Mouse (Mus musculus) spleen, adult 2 months (tissue): ENCODE measurements around the gene Usp27x. TPM values are rescaled to one million over a fixed set of nuclear protein-coding genes. Genes with fewer than 3 reads are reported as not detected.
A peak's percentile ranks its signal among the peaks of the same experiment; 100 is the strongest.

Experiments used
- DNase-seq, 2 experiments: peaks; one replicate each; pipeline versions ENCODE4 v3.0.0 to v3.0.0-alpha.2; 2012 to 2021; ENCODE audit warnings: low spot score in 2 of 2, low read depth in 1 of 2
- H3K27ac ChIP-seq: fragments of 200-500 bp; 2 replicates; pipeline ENCODE4 v1.5.1; 2012; ENCODE audit warnings: low read length, inconsistent platforms; ENCODE audit not compliant: insufficient read depth
- H3K27me3 ChIP-seq: fragments of 200-500 bp; 2 replicates; pipeline ENCODE4 v1.6.1; 2012; ENCODE audit warnings: mild to moderate bottlenecking, moderate library complexity, low read length, inconsistent platforms; ENCODE audit not compliant: control insufficient read depth, insufficient read depth
- H3K36me3 ChIP-seq: fragments of 200-500 bp; 2 replicates; pipeline ENCODE4 v1.6.1; 2012; ENCODE audit warnings: mild to moderate bottlenecking, low read length, inconsistent platforms; ENCODE audit not compliant: control insufficient read depth, insufficient read depth
- H3K4me1 ChIP-seq: fragments of 200-500 bp; 2 replicates; pipeline ENCODE4 v1.6.1; 2011; ENCODE audit warnings: inconsistent platforms; ENCODE audit not compliant: control insufficient read depth, insufficient read depth, insufficient read length
- H3K4me3 ChIP-seq: fragments of 200-500 bp; 2 replicates; pipeline ENCODE4 v1.5.1; 2011; ENCODE audit warnings: mild to moderate bottlenecking, inconsistent platforms; ENCODE audit not compliant: insufficient read depth, insufficient read length; ENCODE audit errors: extremely low read depth
- CTCF ChIP-seq: fragments of 200-500 bp; IDR thresholded peaks from 2 replicates; pipeline ENCODE4 v1.5.1; 2011; ENCODE audit warnings: mild to moderate bottlenecking, inconsistent platforms; ENCODE audit not compliant: insufficient read depth, insufficient read length, insufficient replicate concordance; ENCODE audit errors: extremely low read depth
- POLR2A ChIP-seq: fragments of 200-500 bp; IDR thresholded peaks from 2 replicates; pipeline ENCODE4 v1.6.1; 2011; ENCODE audit warnings: low read depth, low read length, inconsistent platforms
- WGBS: fragments of 180-500 bp; shearing (Covaris S2); methylation state at CpG from one replicate; pipeline ENCODE4 v1.1.7; 2018; 5-methylcytosine and 5-hydroxymethylcytosine counted together
- polyA plus RNA-seq: library from polyadenylated mRNA; depleted of rRNA; stranded (reverse); fragments of >200 nt; gene quantifications from 2 replicates; pipeline ENCODE4 v1.2.3, GENCODE M21; 2012; rRNA removed

The Usp27x gene
- polyA plus RNA-seq, 1 experiment: 0.32 TPM

DNA sequence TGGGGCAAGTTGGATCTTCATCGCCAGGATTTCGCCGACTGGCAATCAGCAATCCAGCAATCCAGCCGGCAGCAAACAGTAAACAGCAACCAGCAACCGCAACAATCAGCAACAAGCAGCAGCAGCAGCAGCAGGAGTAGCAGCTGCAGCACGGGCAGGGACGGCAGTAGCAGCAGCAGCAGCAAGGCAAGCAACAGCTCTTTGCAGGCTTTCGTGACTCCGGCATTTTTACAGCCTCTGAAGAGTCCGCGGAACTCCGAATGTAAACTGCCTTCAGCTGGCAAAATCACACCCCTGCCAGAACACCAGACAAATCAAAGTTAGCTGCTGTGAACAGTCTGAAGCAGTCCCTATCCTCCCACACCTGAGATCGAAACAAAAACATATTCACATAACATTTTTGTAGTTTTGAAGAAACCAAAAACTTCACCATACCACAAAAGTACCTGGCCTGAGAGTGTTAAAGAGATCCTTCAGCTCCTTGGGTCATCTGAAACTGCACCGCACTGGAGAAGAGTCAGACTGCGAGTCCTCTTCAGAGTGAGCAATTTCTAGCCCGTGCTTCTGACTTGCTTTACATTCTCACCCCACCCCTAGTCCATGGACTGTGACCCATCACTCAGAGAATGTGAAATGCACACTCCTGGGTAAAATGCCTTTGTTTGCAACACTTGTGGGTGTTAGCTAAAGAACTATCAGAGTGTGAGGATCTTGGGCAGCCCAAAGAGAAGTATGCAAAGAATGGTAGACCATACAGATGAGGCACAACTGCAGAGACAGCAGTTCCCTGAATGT lies 36.8 kb upstream of the Usp27x start:
- WGBS: 87% methylated on average over 16 of the region's 16 CpGs

DNA sequence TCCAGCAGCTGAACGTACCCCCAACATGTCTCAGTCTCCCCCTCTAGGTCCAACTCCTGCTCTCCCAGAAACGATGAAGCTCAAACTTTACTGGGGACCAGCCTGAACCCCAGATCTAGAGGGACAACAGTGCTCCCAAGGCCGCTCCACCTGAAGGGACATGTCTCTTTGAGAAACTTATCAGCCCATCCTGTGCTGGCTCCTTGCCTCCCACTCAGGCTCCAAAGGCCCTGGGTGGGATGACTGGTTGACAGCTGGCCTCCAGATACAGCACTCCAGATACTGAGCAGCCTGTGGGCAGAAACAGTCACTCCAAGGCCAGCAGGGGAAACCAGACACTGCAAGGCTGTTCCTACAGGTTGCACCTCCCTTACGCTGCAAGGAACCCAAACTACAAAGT lies 956 bp upstream of the Usp27x start:
- H3K4me3 ChIP-seq: no peak overlapping the region

More for the DNA sequence above, 36.8 kb upstream of the Usp27x start:
- TF ChIP-seq CTCF (no peak), POLR2A (no peak)
- H3K4me3 ChIP-seq: no peak overlapping the region
- H3K36me3 ChIP-seq: no peaks in the 10 kb centered on the region
- H3K27me3 ChIP-seq: no peaks in the 10 kb centered on the region
- DNase-seq: no peak
- no peak overlapping the region for H3K27ac ChIP-seq
- no peaks in the 10 kb centered on the region for H3K4me1 ChIP-seq

DNA sequence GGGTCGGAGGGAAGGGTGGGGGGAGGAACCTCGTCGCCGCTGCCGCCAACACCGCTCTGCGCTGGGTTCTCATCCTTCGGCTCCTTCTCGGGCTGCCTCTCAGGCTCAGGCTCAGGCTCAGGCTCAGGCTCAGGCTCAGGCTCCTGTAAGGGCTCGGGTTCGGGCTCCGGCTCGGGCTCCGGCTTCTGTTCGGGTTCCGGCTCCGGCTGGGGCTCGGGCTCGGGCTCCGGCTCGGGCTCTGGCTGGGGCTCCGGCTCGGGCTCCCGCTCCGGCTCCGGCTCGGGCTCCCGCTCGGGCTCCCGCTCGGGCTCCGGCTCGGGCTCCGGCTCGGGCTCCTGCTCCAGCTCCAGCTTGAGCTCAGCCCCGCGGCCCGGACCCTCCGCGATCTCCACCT lies 311 bp downstream of the Usp27x start:
- WGBS: 32% methylated on average over 34 of the region's 40 CpGs
- Histone ChIP-seq H3K36me3 (no peaks in the 10 kb centered on the region), H3K4me3 (peak overlapping the region; percentile 79), H3K4me1 (no peaks in the 10 kb centered on the region; the same call in 1 of the 2 replicates), H3K27me3 (peaks cover 5% of the 10 kb centered on the region; the same call in 1 of the 2 replicates), H3K27ac (no peak overlapping the region; the same call in 1 of the 2 replicates)
- DNase-seq: peak in 1 of 2 experiments; percentile 2
- no peak for TF ChIP-seq CTCF
- no peak for TF ChIP-seq POLR2A

More for the DNA sequence above, 956 bp upstream of the Usp27x start:
- H3K36me3 ChIP-seq: no peaks in the 10 kb centered on the region
- H3K4me1 ChIP-seq: no peaks in the 10 kb centered on the region; the same call in 1 of the 2 replicates
- TF ChIP-seq CTCF: no peak
- TF ChIP-seq POLR2A: no peak
- DNase-seq: no peak
- H3K27ac ChIP-seq: no peak overlapping the region
- H3K27me3 ChIP-seq: peaks cover 5% of the 10 kb centered on the region; the same call in 1 of the 2 replicates
- 64% methylated on average over 4 of the region's 4 CpGs for WGBS

DNA sequence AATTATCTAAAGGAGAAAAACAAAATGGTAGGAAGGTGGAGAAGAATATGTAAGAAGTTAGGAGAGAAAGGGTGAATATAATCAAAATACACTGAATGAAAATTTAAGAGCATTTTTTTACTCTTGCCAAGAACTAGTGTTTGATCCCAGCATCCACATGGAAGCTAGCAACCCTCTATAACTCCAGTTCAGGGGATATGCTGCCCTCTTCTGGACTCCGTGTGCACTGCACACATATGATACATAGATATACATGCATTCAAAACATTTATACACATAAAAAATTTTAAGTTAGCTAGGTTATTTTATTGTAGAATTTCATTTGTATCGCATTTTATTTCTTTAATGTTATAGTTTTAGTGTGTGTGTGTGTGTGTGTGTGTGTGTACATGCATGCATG lies 50.2 kb downstream of the Usp27x start:
- 42% methylated on average over 2 of the region's 2 CpGs for WGBS
- TF ChIP-seq CTCF (no peak), POLR2A (no peak)
- no peak for DNase-seq
- H3K27ac ChIP-seq: no peak overlapping the region
- H3K4me1 ChIP-seq: no peaks in the 10 kb centered on the region
- H3K36me3 ChIP-seq: no peaks in the 10 kb centered on the region
- no peak overlapping the region for H3K4me3 ChIP-seq
- H3K27me3 ChIP-seq: no peaks in the 10 kb centered on the region

DNA sequence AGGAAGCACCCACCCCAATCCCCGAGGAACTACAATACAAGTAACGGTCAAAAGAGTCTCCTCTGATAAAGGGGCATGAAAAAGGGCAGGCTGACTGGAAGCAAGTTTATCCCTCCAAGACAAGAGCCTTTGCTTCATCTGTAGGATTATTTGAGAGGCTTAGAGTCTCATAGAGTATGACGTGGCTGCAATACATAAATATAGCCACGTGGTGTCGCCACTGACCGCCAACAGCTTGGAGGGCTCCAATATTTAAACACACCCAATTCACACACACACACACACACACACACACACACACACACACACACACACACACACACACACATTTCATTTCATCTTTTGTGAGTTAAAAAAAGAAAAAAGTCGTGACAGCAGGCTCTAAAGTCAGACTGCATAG lies 53.3 kb downstream of the Usp27x start:
- no peak overlapping the region for H3K4me3 ChIP-seq
- no peaks in the 10 kb centered on the region for H3K27me3 ChIP-seq
- 16% methylated on average over 7 of the region's 7 CpGs for WGBS
- H3K36me3 ChIP-seq: no peaks in the 10 kb centered on the region
- H3K4me1 ChIP-seq: no peaks in the 10 kb centered on the region
- TF ChIP-seq POLR2A: no peak
- peak; percentile 35; the same call in 1 of the 2 replicates for TF ChIP-seq CTCF
- peak; percentile 29 to 54 for DNase-seq
- no peak overlapping the region for H3K27ac ChIP-seq

Other genes starting within 250 kb of the Usp27x start
- 1.8 and 2.2 TPM in 2 replicates for gene Clcn5, start 56.5 kb downstream of the Usp27x start, polyA plus RNA-seq
- gene Foxp3, start 197.8 kb upstream of the Usp27x start, polyA plus RNA-seq: 5.7 and 10.5 TPM in 2 replicates
- gene Ppp1r3f, start 198.5 kb upstream of the Usp27x start, polyA plus RNA-seq: 4.0 and 6.8 TPM in 2 replicates
- gene Ccdc22, start 229.7 kb upstream of the Usp27x start, polyA plus RNA-seq: 15.1 and 19.9 TPM in 2 replicates
- gene Cacna1f, start 231.3 kb upstream of the Usp27x start, polyA plus RNA-seq: 0.07 and 0.09 TPM in 2 replicates